Mouse (Mus musculus) ES-CJ7 (cell line): ENCODE data around the gene Mettl7a2.
"Not testable (repeated sequence)": the region's sequence is repeated elsewhere in the genome, so short reads cannot be mapped to it uniquely, and the experiment has no call there.

Experiments
- DNase-seq: peaks from one replicate; pipeline ENCODE4 v3.0.0; 2011; ENCODE audit warnings: low read depth, low spot score

The Mettl7a2 gene

GRCm38 (mm10) chr15:100352711-100353250, at the start of gene Mettl7a2, which contains the start of gene Methig1:
TSS of gene Mettl7a2 (plus strand) at chr15:100353200.
TSS of gene Methig1 (plus strand) at chr15:100353149.
- no peak for DNase-seq

GRCm38 (mm10) chr15:100303428-100304018, 49.5 kb upstream of the Mettl7a2 start:
- DNase-seq, result no peak

GRCm38 (mm10) chr15:100304019-100304991, 48.7 kb upstream of the Mettl7a2 start, which contains the start of gene Mettl7a1:
TSS of gene Mettl7a1 (plus strand) at chr15:100304140.
- peak; percentile 67 for DNase-seq

- no peak for DNase-seq
Measured at GRCm38 (mm10) chr15:100306201-100306600, 46.8 kb upstream of the Mettl7a2 start.

GRCm38 (mm10) chr15:100307438-100308096, 45.4 kb upstream of the Mettl7a2 start:
- DNase-seq, result peak; percentile 82

GRCm38 (mm10) chr15:100312346-100312745, 40.7 kb upstream of the Mettl7a2 start:
- no peak for DNase-seq

GRCm38 (mm10) chr15:100314448-100315145, 38.4 kb upstream of the Mettl7a2 start:
- peak; percentile 58 for DNase-seq

- DNase-seq, result not testable (repeated sequence)
Measured at GRCm38 (mm10) chr15:100318014-100318671, 34.9 kb upstream of the Mettl7a2 start.

GRCm38 (mm10) chr15:100319884-100320283, 33.1 kb upstream of the Mettl7a2 start:
- DNase-seq, result no peak

GRCm38 (mm10) chr15:100320295-100320905, 32.6 kb upstream of the Mettl7a2 start:
- DNase-seq, result no peak

GRCm38 (mm10) chr15:100321134-100321533, 31.9 kb upstream of the Mettl7a2 start:
- peak; percentile 63 for DNase-seq

- DNase-seq, result peak; percentile 69
Measured at GRCm38 (mm10) chr15:100324021-100324591, 28.9 kb upstream of the Mettl7a2 start.

- DNase-seq, result no peak
Measured at GRCm38 (mm10) chr15:100325235-100325634, 27.8 kb upstream of the Mettl7a2 start.

- DNase-seq, result peak; percentile 51
Measured at GRCm38 (mm10) chr15:100328089-100328488, 24.9 kb upstream of the Mettl7a2 start.

- DNase-seq, result not testable (repeated sequence)
Measured at GRCm38 (mm10) chr15:100329336-100329735, 23.7 kb upstream of the Mettl7a2 start.

- no peak for DNase-seq
Measured at GRCm38 (mm10) chr15:100330739-100331138, 22.3 kb upstream of the Mettl7a2 start.

GRCm38 (mm10) chr15:100332077-100332961, 20.7 kb upstream of the Mettl7a2 start:
- DNase-seq, result not testable (repeated sequence)

GRCm38 (mm10) chr15:100334629-100335028, 18.4 kb upstream of the Mettl7a2 start, which contains the start of gene Mettl7a3:
TSS of gene Mettl7a3 (plus strand) at chr15:100334929.
- DNase-seq, result no peak
